Mouse (Mus musculus): ENCODE results near the gene Msln.

DNA sequence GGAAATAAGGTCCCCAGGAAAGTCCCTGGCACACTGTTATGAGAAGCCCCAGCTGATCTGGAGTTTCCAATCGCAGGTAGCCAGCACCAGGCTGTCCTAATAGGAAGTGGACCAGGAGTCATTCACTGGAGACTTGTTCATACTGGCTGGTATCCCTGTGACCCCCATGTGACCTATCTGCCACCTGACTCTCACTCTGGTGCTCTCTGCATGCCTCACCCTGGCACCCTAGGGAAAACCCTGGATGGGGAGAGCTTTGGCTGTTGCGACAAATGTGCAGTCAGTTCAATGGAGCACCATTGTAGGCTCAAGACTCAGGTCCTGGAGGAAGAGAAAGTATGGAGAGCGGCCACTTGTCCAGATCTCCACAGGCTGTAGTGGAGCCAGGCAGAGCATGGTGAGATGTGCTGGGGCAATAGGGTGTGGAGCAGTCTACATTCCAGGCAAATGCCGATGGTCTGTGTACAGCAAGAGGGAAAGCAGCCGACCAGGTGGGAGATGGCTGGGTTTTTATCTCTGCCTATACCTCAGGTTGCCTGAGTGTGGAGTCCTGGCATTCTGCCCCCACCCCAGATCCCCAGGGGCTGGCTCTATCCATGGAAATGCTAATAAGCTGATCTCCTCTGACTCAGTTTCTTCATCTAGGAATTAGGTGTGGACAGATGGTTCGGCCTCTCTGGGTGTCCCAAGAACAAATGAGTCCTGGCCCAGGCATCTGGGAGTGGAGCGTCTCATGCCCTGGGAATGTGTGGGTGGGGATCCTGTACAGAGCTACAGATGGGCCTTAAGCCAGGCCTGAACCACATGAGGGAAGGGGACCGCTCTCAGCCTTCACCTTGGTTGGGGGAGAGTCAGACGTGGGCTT, 2.4 kb upstream of the Msln start:
- no peak for TF ChIP-seq CTCF (IDR thresholded peaks at IDR 0.05; ENCODE audit: control insufficient read depth, insufficient read depth, insufficient replicate concordance, low read depth, low read length)
- TF ChIP-seq POLR2A (IDR thresholded peaks at IDR 0.05; ENCODE audit: control insufficient read depth, low read depth, low read length), result no peak

Measured in testis, adult 2 months (tissue).